Comparison of ENCODE assay signal across 17 mouse cellular contexts in the genomic region with DNA sequence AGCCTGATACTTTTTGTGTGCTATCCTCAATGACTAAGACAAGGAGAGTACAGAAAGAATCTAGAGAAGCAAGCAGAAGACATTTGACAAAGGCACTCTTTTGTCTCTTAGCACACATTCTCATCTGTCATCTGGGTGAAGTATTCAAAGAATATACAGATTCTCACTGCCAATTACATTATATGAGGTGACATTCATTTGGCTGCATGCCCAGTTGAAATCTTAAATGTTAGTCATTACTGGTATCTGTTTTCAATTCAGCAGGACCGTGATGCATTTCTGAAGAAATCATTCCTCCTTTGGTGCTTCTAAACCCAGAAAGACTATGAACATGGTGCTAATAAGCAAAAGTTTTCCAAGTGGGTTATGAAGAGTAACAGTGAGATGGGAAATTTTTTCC.
DNase-seq lines count a peak whose midpoint lies in the region; ATAC-seq and TF ChIP-seq lines count a peak whose summit lies in the region.
"Had no signal": no experiment of that assay in that cellular context is flagged by ENCODE, and none has a peak within 500 bp of the region (broad histone marks: within the 10 kb centered on the region; RNA-seq: fewer than 3 reads in every experiment).

No protein-coding gene starts in this region.

- no peak for TF ChIP-seq CTCF in brain, embryonic 14.5 days (IDR thresholded peaks at IDR 0.05; ENCODE audit: borderline replicate concordance, extremely low read depth, insufficient read depth, insufficient read length)

- H3K4me1 ChIP-seq in forebrain, embryonic 14.5 days (ENCODE audit: control insufficient read depth, insufficient read depth, low read length) = no peaks in the 10 kb centered on the region
- no peaks in the 10 kb centered on the region for H3K4me1 ChIP-seq in forebrain, embryonic 16.5 days (replicated peaks; ENCODE audit: control insufficient read depth, insufficient read depth, low read length)
- H3K4me1 ChIP-seq: embryonic facial prominence, embryonic 13.5 days; forebrain, embryonic 13.5 days had no signal

- DNase-seq in forebrain, embryonic 14.5 days (ENCODE audit: low spot score) = peak; percentile 13
- peak; percentile 70 for DNase-seq in Muller cell, postnatal 12 days (ENCODE audit: inconsistent ontology term)
- peak; percentile 19 for DNase-seq in brain, embryonic 14.5 days (ENCODE audit: low read depth)
- no peak for DNase-seq in adrenal gland, postnatal 36 days
- DNase-seq: adrenal gland, adult 8-10 months; adrenal gland, postnatal 14 days; cerebellum, adult 11-12 months; cerebellum, adult 2 months; cerebellum, adult 9-10 months; cerebellum, postnatal 10 days; cerebellum, postnatal 25 days; forebrain, postnatal 0 days had no signal

- no peak overlapping the region for H3K27ac ChIP-seq in forebrain, embryonic 14.5 days (ENCODE audit: low read depth, low read length)
- no peak overlapping the region for H3K27ac ChIP-seq in forebrain, embryonic 16.5 days (ENCODE audit: low read length)
- H3K27ac ChIP-seq: embryonic facial prominence, embryonic 13.5 days; forebrain, embryonic 13.5 days had no signal

- H3K36me3 ChIP-seq in forebrain, embryonic 14.5 days (ENCODE audit: control insufficient read depth, insufficient read depth, low read length) = no peaks in the 10 kb centered on the region
- no peaks in the 10 kb centered on the region for H3K36me3 ChIP-seq in forebrain, embryonic 16.5 days (ENCODE audit: control insufficient read depth, insufficient read depth)
- H3K36me3 ChIP-seq: embryonic facial prominence, embryonic 13.5 days had no signal

- H3K9me3 ChIP-seq in forebrain, embryonic 14.5 days (replicated peaks; ENCODE audit: control insufficient read depth, low read length) = no peaks in the 10 kb centered on the region
- no peaks in the 10 kb centered on the region for H3K9me3 ChIP-seq in forebrain, embryonic 16.5 days (ENCODE audit: control insufficient read depth, low read length)
- H3K9me3 ChIP-seq: embryonic facial prominence, embryonic 13.5 days; forebrain, embryonic 13.5 days had no signal

- H3K9ac ChIP-seq in forebrain, embryonic 14.5 days (ENCODE audit: low read length) = no peak overlapping the region
- no peak overlapping the region for H3K9ac ChIP-seq in forebrain, embryonic 16.5 days (replicated peaks; ENCODE audit: low read depth, low read length)
- H3K9ac ChIP-seq: embryonic facial prominence, embryonic 13.5 days; forebrain, embryonic 13.5 days; forebrain, postnatal 0 days had no signal

- TF ChIP-seq POLR2A in brain, embryonic 14.5 days (IDR thresholded peaks at IDR 0.05; ENCODE audit: borderline replicate concordance, extremely low read depth, insufficient read depth, insufficient read length, poor library complexity, severe bottlenecking) = no peak

- no peak for ATAC-seq in forebrain, embryonic 14.5 days
- no peak for ATAC-seq in forebrain, embryonic 16.5 days
- ATAC-seq: activated CD4-positive, CD25-positive, alpha-beta regulatory T cell, adult 4 months; forebrain, embryonic 13.5 days; forebrain, postnatal 0 days; Patski had no signal

- H3K4me2 ChIP-seq in forebrain, embryonic 14.5 days (ENCODE audit: low read length) = no peak overlapping the region
- H3K4me2 ChIP-seq in forebrain, embryonic 16.5 days (ENCODE audit: low read length) = no peak overlapping the region
- H3K4me2 ChIP-seq: embryonic facial prominence, embryonic 13.5 days; forebrain, embryonic 13.5 days had no signal

- no peak overlapping the region for H3K4me3 ChIP-seq in forebrain, embryonic 14.5 days (ENCODE audit: low read depth, low read length)
- no peak overlapping the region for H3K4me3 ChIP-seq in forebrain, embryonic 16.5 days (replicated peaks; ENCODE audit: low read length)
- H3K4me3 ChIP-seq: embryonic facial prominence, embryonic 13.5 days; forebrain, embryonic 13.5 days had no signal

- 71% methylated on average over 1 of the region's 1 CpGs for WGBS in forebrain, embryonic 14.5 days
- WGBS in forebrain, embryonic 16.5 days = 29% methylated on average over 1 of the region's 1 CpGs

- no peaks in the 10 kb centered on the region for H3K27me3 ChIP-seq in forebrain, embryonic 14.5 days (replicated peaks; ENCODE audit: control insufficient read depth, insufficient read depth, low read length)
- no peaks in the 10 kb centered on the region for H3K27me3 ChIP-seq in forebrain, embryonic 16.5 days (replicated peaks; ENCODE audit: control insufficient read depth, insufficient read depth, low read length)
- H3K27me3 ChIP-seq: embryonic facial prominence, embryonic 13.5 days; forebrain, embryonic 13.5 days had no signal

Comparison
In these comparisons a context has a peak if more than half of its experiments do, and no peak if none do; other contexts are left out.
1. DNase-seq: peak in forebrain, embryonic 14.5 days (single experiment), Muller cell, postnatal 12 days (single experiment) and brain, embryonic 14.5 days (single experiment); none in adrenal gland, postnatal 36 days (0 of 2).